Mouse (Mus musculus): ENCODE data around the gene Fxyd2. TPM values are rescaled to one million over a fixed set of nuclear protein-coding genes. Genes with fewer than 3 reads are reported as not detected.

Fxyd2 gene
- polyA plus RNA-seq, 1 experiment from 2014 or later, result 2.6 TPM

DNA sequence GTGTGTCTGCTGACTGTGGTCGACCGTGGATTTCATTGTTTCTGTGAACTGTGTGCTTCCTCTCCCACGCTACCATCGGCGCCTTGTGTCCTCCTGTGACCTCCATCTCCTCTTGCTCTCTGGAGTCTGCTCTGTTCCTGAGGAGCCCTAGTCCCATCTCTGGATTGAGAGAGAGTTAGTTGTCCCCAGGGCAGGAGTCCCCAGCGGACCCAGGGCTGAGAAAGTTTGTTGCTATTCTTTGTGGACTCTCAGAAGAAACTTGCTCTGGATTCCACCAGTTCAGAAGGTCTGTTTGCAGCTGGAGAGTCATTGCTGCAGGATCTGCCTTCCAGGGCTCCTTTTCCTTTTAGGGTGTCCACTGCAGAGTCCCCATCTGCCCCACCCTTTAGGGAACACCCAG lies 4.3 kb upstream of the Fxyd2 start:
- Histone ChIP-seq H3K9me3 (no peaks in the 10 kb centered on the region), H3K4me2 (no peak overlapping the region), H3K4me1 (no peaks in the 10 kb centered on the region), H3K27me3 (replicated peaks) (no peaks in the 10 kb centered on the region), H3K9ac (no peak overlapping the region), H3K27ac (no peak overlapping the region), H3K4me3 (replicated peaks) (no peak overlapping the region), H3K36me3 (no peaks in the 10 kb centered on the region)
- WGBS, result 89% methylated on average over 6 of the region's 6 CpGs
- no peak for ATAC-seq (ENCODE audit: insufficient read depth, low FRiP score, low read depth)

DNA sequence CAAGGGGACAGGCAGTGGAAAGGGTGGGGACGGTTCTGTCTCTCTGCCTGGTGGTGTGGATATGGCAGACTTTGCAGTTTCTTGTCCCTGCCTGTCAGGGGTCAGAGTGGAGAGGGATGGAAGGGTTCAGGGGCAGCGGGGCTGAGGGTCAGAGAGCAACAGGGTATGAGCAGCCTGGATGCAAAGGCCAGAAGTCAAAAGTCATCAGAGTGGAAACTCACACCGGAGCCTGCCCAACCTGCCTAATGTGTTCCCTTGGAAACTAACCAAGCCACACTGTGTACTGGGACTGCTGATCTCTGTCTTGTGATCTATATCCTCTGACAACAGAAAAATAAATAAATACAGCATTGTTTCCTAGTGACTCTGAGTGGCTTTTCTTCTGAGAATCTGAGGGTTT lies 3.7 kb upstream of the Fxyd2 start:
- no peak overlapping the region for H3K27ac ChIP-seq
- H3K36me3 ChIP-seq, result no peaks in the 10 kb centered on the region
- ATAC-seq (ENCODE audit: insufficient read depth, low FRiP score, low read depth), result no peak

DNA sequence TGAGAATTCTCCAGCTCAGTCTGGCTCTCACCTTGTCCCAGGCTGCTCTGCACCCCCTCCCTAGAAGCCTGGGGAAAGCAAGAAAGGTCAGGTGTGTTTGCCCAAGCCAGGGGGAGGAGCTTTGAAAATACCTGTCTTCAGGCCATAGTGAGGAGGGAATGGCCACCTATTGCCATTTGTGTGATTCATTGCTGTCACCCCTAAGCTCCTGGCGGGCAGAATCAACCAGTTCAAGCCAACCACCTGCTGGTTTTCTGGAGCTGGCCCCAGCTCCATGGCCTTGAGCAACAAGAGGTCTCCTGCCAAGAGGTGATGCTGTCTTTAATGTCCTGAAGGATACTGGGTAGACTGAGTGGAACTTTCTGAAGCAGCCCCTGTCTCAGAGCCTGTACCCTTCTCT lies 1.1 kb upstream of the Fxyd2 start:
- ATAC-seq (ENCODE audit: insufficient read depth, low FRiP score, low read depth), result no peak
- H3K27me3 ChIP-seq (replicated peaks), result no peaks in the 10 kb centered on the region
- WGBS, result 39% methylated on average over 1 of the region's 1 CpGs
- H3K4me1 ChIP-seq, result no peaks in the 10 kb centered on the region
- H3K4me2 ChIP-seq, result no peak overlapping the region
- no peak overlapping the region for H3K4me3 ChIP-seq (replicated peaks)
- H3K9ac ChIP-seq, result no peak overlapping the region
- no peaks in the 10 kb centered on the region for H3K9me3 ChIP-seq
- H3K36me3 ChIP-seq, result no peaks in the 10 kb centered on the region
- no peak overlapping the region for H3K27ac ChIP-seq

More for the DNA sequence above, 3.7 kb upstream of the Fxyd2 start:
- H3K9ac ChIP-seq, result no peak overlapping the region
- H3K9me3 ChIP-seq, result no peaks in the 10 kb centered on the region
- H3K4me1 ChIP-seq, result no peaks in the 10 kb centered on the region
- H3K4me2 ChIP-seq, result no peak overlapping the region
- 50% methylated on average over 3 of the region's 3 CpGs for WGBS
- no peak overlapping the region for H3K4me3 ChIP-seq (replicated peaks)
- H3K27me3 ChIP-seq (replicated peaks), result no peaks in the 10 kb centered on the region

- H3K9ac ChIP-seq, result no peak overlapping the region
Observed at GRCm38 (mm10) chr9:45401851-45402250, 2.4 kb downstream of the Fxyd2 start.

GRCm38 (mm10) chr9:45402957-45403356 lies 3.5 kb downstream of the Fxyd2 start:
- Histone ChIP-seq H3K36me3 (no peaks in the 10 kb centered on the region), H3K4me2 (no peak overlapping the region), H3K27ac (no peak overlapping the region), H3K4me1 (0 out of 2 replicates have a peak, but pooled peaks cover 2% of the 10 kb centered on the region), H3K4me3 (replicated peaks) (no peak overlapping the region), H3K9ac (no peak overlapping the region), H3K9me3 (no peaks in the 10 kb centered on the region), H3K27me3 (replicated peaks) (no peaks in the 10 kb centered on the region)
- WGBS, result 40% methylated on average over 2 of the region's 2 CpGs
- no peak for ATAC-seq (ENCODE audit: insufficient read depth, low FRiP score, low read depth)

More at GRCm38 (mm10) chr9:45401851-45402250, 2.4 kb downstream of the Fxyd2 start:
- Histone ChIP-seq H3K9me3 (no peaks in the 10 kb centered on the region), H3K27ac (no peak overlapping the region), H3K27me3 (replicated peaks) (no peaks in the 10 kb centered on the region), H3K36me3 (no peaks in the 10 kb centered on the region), H3K4me2 (no peak overlapping the region), H3K4me3 (replicated peaks) (no peak overlapping the region), H3K4me1 (no peaks in the 10 kb centered on the region)
- ATAC-seq (ENCODE audit: insufficient read depth, low FRiP score, low read depth), result no peak
- WGBS, result 48% methylated on average over 4 of the region's 4 CpGs

GRCm38 (mm10) chr9:45405694-45406093 lies 6.2 kb downstream of the Fxyd2 start:
- Histone ChIP-seq H3K4me1 (0 out of 2 replicates have a peak, but pooled peaks cover 7% of the 10 kb centered on the region), H3K9me3 (no peaks in the 10 kb centered on the region), H3K4me2 (no peak overlapping the region), H3K27ac (no peak overlapping the region), H3K36me3 (no peaks in the 10 kb centered on the region), H3K27me3 (replicated peaks) (no peaks in the 10 kb centered on the region), H3K9ac (no peak overlapping the region), H3K4me3 (replicated peaks) (no peak overlapping the region)
- 58% methylated on average over 5 of the region's 5 CpGs for WGBS
- no peak for ATAC-seq (ENCODE audit: insufficient read depth, low FRiP score, low read depth)

GRCm38 (mm10) chr9:45406808-45407207 lies 7.3 kb downstream of the Fxyd2 start:
- Histone ChIP-seq H3K9me3 (no peaks in the 10 kb centered on the region), H3K4me2 (no peak overlapping the region), H3K27ac (no peak overlapping the region), H3K4me1 (peaks cover 7% of the 10 kb centered on the region; the same call in 1 of the 2 replicates), H3K27me3 (replicated peaks) (no peaks in the 10 kb centered on the region), H3K36me3 (no peaks in the 10 kb centered on the region), H3K4me3 (replicated peaks) (no peak overlapping the region), H3K9ac (no peak overlapping the region)
- 78% methylated on average over 3 of the region's 3 CpGs for WGBS
- no peak for ATAC-seq (ENCODE audit: insufficient read depth, low FRiP score, low read depth)

- Histone ChIP-seq H3K27ac (no peak overlapping the region), H3K4me2 (peak overlapping the region; percentile 55), H3K4me1 (peaks cover 12% of the 10 kb centered on the region; the same call in 1 of the 2 replicates), H3K4me3 (replicated peaks) (peak overlapping the region; percentile 25), H3K9me3 (no peaks in the 10 kb centered on the region), H3K9ac (no peak overlapping the region), H3K36me3 (no peaks in the 10 kb centered on the region), H3K27me3 (replicated peaks) (no peaks in the 10 kb centered on the region)
- peak; percentile 56; the same call in 1 of the 2 replicates for ATAC-seq (ENCODE audit: insufficient read depth, low FRiP score, low read depth)
- 34% methylated on average over 33 of the region's 33 CpGs for WGBS
Observed at GRCm38 (mm10) chr9:45407706-45408675, 8.5 kb downstream of the Fxyd2 start.

DNA sequence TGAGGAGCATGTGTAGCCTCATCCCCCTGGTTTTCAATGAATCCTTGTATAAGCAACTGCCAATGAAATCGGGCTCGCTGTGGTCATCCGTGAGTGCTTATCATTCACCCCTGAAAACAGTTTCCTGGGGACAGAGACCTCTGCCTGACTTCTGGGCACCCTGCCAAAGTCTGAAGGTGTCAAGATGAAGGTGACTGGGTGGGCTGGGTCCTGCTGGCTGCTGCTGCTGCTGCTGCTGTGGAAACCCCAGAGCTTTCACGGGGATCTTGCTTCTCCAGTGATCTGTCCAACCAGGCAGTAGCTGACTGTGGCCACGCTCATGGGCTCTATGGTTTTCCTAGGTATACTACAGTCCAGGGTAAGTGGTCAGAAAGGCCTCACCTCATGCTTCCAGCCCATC lies 10.7 kb downstream of the Fxyd2 start:
- H3K36me3 ChIP-seq, result no peaks in the 10 kb centered on the region
- WGBS, result 75% methylated on average over 5 of the region's 5 CpGs
- no peak overlapping the region for H3K4me3 ChIP-seq (replicated peaks)
- peaks cover 12% of the 10 kb centered on the region; the same call in 1 of the 2 replicates for H3K4me1 ChIP-seq
- H3K27me3 ChIP-seq (replicated peaks), result no peaks in the 10 kb centered on the region
- no peak overlapping the region for H3K9ac ChIP-seq
- H3K9me3 ChIP-seq, result no peaks in the 10 kb centered on the region
- H3K27ac ChIP-seq, result no peak overlapping the region
- no peak overlapping the region for H3K4me2 ChIP-seq
- ATAC-seq (ENCODE audit: insufficient read depth, low FRiP score, low read depth), result no peak

- Histone ChIP-seq H3K4me1 (peaks cover 12% of the 10 kb centered on the region; the same call in 1 of the 2 replicates), H3K27me3 (replicated peaks) (no peaks in the 10 kb centered on the region), H3K9ac (no peak overlapping the region), H3K4me3 (replicated peaks) (no peak overlapping the region), H3K27ac (no peak overlapping the region), H3K9me3 (no peaks in the 10 kb centered on the region), H3K36me3 (no peaks in the 10 kb centered on the region), H3K4me2 (no peak overlapping the region)
- no peak for ATAC-seq (ENCODE audit: insufficient read depth, low FRiP score, low read depth)
- WGBS, result 90% methylated on average over 2 of the region's 2 CpGs
Observed at GRCm38 (mm10) chr9:45410614-45411013, 11.1 kb downstream of the Fxyd2 start.

- no peak overlapping the region for H3K4me2 ChIP-seq
- no peak for ATAC-seq (ENCODE audit: insufficient read depth, low FRiP score, low read depth)
- no peak overlapping the region for H3K4me3 ChIP-seq (replicated peaks)
- H3K9me3 ChIP-seq, result no peaks in the 10 kb centered on the region
- 88% methylated on average over 3 of the region's 3 CpGs for WGBS
- H3K36me3 ChIP-seq, result no peaks in the 10 kb centered on the region
- no peaks in the 10 kb centered on the region for H3K27me3 ChIP-seq (replicated peaks)
- no peak overlapping the region for H3K9ac ChIP-seq
- H3K4me1 ChIP-seq, result peaks cover 12% of the 10 kb centered on the region; the same call in 1 of the 2 replicates
- H3K27ac ChIP-seq, result no peak overlapping the region
Observed at GRCm38 (mm10) chr9:45411111-45411510, 11.6 kb downstream of the Fxyd2 start.

- no peaks in the 10 kb centered on the region for H3K9me3 ChIP-seq
- peak overlapping the region; percentile 48 for H3K4me2 ChIP-seq
- H3K27me3 ChIP-seq (replicated peaks), result no peaks in the 10 kb centered on the region
- no peak for ATAC-seq (ENCODE audit: insufficient read depth, low FRiP score, low read depth)
- no peak overlapping the region for H3K27ac ChIP-seq
- no peak overlapping the region for H3K9ac ChIP-seq
- H3K36me3 ChIP-seq, result no peaks in the 10 kb centered on the region
- peaks cover 12% of the 10 kb centered on the region; the same call in 1 of the 2 replicates for H3K4me1 ChIP-seq
- no peak overlapping the region for H3K4me3 ChIP-seq (replicated peaks)
- 16% methylated on average over 7 of the region's 7 CpGs for WGBS
Observed at GRCm38 (mm10) chr9:45411803-45412202, 12.3 kb downstream of the Fxyd2 start.
